Comparison of ENCODE assay signal across 9 mouse cellular contexts in the genomic region with DNA sequence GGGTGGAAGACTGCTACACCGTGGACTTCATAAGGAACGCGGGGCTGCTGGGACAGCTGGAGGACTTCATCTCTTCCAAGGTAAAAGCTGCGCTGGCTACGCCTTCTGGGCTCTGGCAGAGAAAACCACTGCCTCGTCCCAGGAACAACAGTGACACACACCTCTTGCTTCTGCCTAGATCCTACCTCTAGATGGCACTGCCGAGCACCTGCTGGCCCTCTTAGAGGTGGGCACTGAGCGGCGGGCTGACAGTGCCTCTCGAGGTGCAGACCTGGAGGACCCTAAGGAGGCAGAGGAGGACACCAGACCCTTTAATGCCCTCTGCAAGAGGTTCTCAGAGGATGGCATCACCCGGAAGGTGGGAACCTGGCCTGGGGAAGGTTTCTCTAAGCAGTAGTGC. TPM values are rescaled to one million over a fixed set of nuclear protein-coding genes. Genes with fewer than 3 reads are reported as not detected.
A peak's percentile ranks its signal among the peaks of the same experiment; 100 is the strongest.
DNase-seq lines count a peak whose midpoint lies in the region; ATAC-seq and TF ChIP-seq lines count a peak whose summit lies in the region.
"Had no signal": no experiment of that assay in that cellular context is flagged by ENCODE, and none has a peak within 500 bp of the region (broad histone marks: within the 10 kb centered on the region; RNA-seq: fewer than 3 reads in every experiment).

No protein-coding gene starts in this region.

- no peaks in the 10 kb centered on the region for H3K27me3 ChIP-seq in ES-Bruce4 (ENCODE audit: control insufficient read depth, insufficient read depth, low read length, poor library complexity, severe bottlenecking)
- H3K27me3 ChIP-seq in hindbrain, embryonic 13.5 days: peaks cover 30% of the 10 kb centered on the region
- no peaks in the 10 kb centered on the region for H3K27me3 ChIP-seq in liver, embryonic 14.5 days (ENCODE audit: control insufficient read depth, insufficient read depth, low read length)
- no peaks in the 10 kb centered on the region for H3K27me3 ChIP-seq in neural tube, embryonic 14.5 days (ENCODE audit: control insufficient read depth, insufficient read depth, low read length)

- peak; percentile 11 for DNase-seq in kidney, adult 18-20 months
- DNase-seq in kidney, adult 11 months: no peak
- DNase-seq in c-Kit-positive CD71-negative TER-119-negative erythroid progenitor cells, embryonic 14.5 days (ENCODE audit: low read depth): peak; percentile 47
- peak in 1 of 3 experiments; percentile 14 for DNase-seq in liver, embryonic 14.5 days (ENCODE audit: low read depth in 3 of 3, low spot score in 3 of 3)
- DNase-seq in urinary bladder, postnatal 10 days (ENCODE audit: low spot score): no peak

- no peak overlapping the region for H3K27ac ChIP-seq in ES-Bruce4 (ENCODE audit: insufficient read depth, low read length)
- no peak overlapping the region for H3K27ac ChIP-seq in hindbrain, embryonic 13.5 days
- no peak overlapping the region for H3K27ac ChIP-seq in liver, embryonic 14.5 days
- no peak overlapping the region for H3K27ac ChIP-seq in neural tube, embryonic 14.5 days (ENCODE audit: low read depth, low read length)
- H3K27ac ChIP-seq: embryonic facial prominence, embryonic 15.5 days had no signal

- 20% methylated on average over 11 of the region's 11 CpGs for WGBS in hindbrain, embryonic 13.5 days
- 20% methylated on average over 11 of the region's 11 CpGs for WGBS in liver, embryonic 14.5 days (ENCODE audit: insufficient replicate concordance)
- WGBS in neural tube, embryonic 14.5 days: 20% methylated on average over 11 of the region's 11 CpGs

- no peaks in the 10 kb centered on the region for H3K36me3 ChIP-seq in ES-Bruce4 (ENCODE audit: control insufficient read depth, insufficient read depth, low read length, poor library complexity, severe bottlenecking)
- peaks cover 61% of the 10 kb centered on the region for H3K36me3 ChIP-seq in hindbrain, embryonic 13.5 days
- H3K36me3 ChIP-seq in liver, embryonic 14.5 days (replicated peaks; ENCODE audit: control insufficient read depth, insufficient read depth, low read depth): no peaks in the 10 kb centered on the region
- no peaks in the 10 kb centered on the region; the same call in 1 of the 2 replicates for H3K36me3 ChIP-seq in neural tube, embryonic 14.5 days (ENCODE audit: control insufficient read depth, insufficient read depth, low read length)
- H3K36me3 ChIP-seq: embryonic facial prominence, embryonic 15.5 days had no signal

- no peak for TF ChIP-seq POLR2A in ES-Bruce4 (IDR thresholded peaks at IDR 0.05; ENCODE audit: insufficient read depth, low read length)

- TF ChIP-seq EP300 in ES-Bruce4 (IDR thresholded peaks at IDR 0.05; ENCODE audit: insufficient read depth, low read depth, low read length): no peak
- TF ChIP-seq EP300 in liver, embryonic 14.5 days (IDR thresholded peaks at IDR 0.05; ENCODE audit: low read depth): no peak

- ATAC-seq in hindbrain, embryonic 13.5 days (ENCODE audit: low FRiP score): 0 out of 2 replicates have a peak, but pooled peaks have one; percentile 71
- ATAC-seq in liver, embryonic 14.5 days (ENCODE audit: insufficient read depth): 0 out of 2 replicates have a peak, but pooled peaks have one; percentile 26
- ATAC-seq in neural tube, embryonic 14.5 days (ENCODE audit: low read depth): peak; percentile 63; the same call in 1 of the 2 replicates

- TF ChIP-seq CTCF in ES-Bruce4 (IDR thresholded peaks at IDR 0.05; ENCODE audit: low read depth, low read length): peak; percentile 90
- TF ChIP-seq CTCF in liver, embryonic 14.5 days (IDR thresholded peaks at IDR 0.05; ENCODE audit: low read depth): peak; percentile 78

- no peaks in the 10 kb centered on the region for H3K9me3 ChIP-seq in ES-Bruce4 (replicated peaks; ENCODE audit: control insufficient read depth, insufficient read depth, low read length, poor library complexity, severe bottlenecking)
- H3K9me3 ChIP-seq in hindbrain, embryonic 13.5 days: no peaks in the 10 kb centered on the region
- no peaks in the 10 kb centered on the region for H3K9me3 ChIP-seq in liver, embryonic 14.5 days (ENCODE audit: control insufficient read depth, low read length)
- H3K9me3 ChIP-seq in neural tube, embryonic 14.5 days (ENCODE audit: control insufficient read depth, low read length): no peaks in the 10 kb centered on the region
- H3K9me3 ChIP-seq: embryonic facial prominence, embryonic 15.5 days had no signal

- H3K9ac ChIP-seq in ES-Bruce4 (ENCODE audit: low read depth, poor library complexity, severe bottlenecking): no peak overlapping the region
- H3K9ac ChIP-seq in hindbrain, embryonic 13.5 days: no peak overlapping the region
- no peak overlapping the region for H3K9ac ChIP-seq in liver, embryonic 14.5 days (replicated peaks)
- H3K9ac ChIP-seq in neural tube, embryonic 14.5 days (replicated peaks; ENCODE audit: low read depth, low read length): no peak overlapping the region
- H3K9ac ChIP-seq: embryonic facial prominence, embryonic 15.5 days had no signal

- no peaks in the 10 kb centered on the region for H3K4me1 ChIP-seq in ES-Bruce4 (ENCODE audit: control insufficient read depth, insufficient read depth, low read length)
- H3K4me1 ChIP-seq in hindbrain, embryonic 13.5 days (replicated peaks): no peaks in the 10 kb centered on the region
- no peaks in the 10 kb centered on the region for H3K4me1 ChIP-seq in liver, embryonic 14.5 days (replicated peaks; ENCODE audit: control insufficient read depth in 2 of 2, insufficient read depth in 2 of 2, low read length in 1 of 2)
- no peaks in the 10 kb centered on the region for H3K4me1 ChIP-seq in neural tube, embryonic 14.5 days (ENCODE audit: control insufficient read depth, insufficient read depth, low read length)
- H3K4me1 ChIP-seq: embryonic facial prominence, embryonic 15.5 days had no signal

- no peak overlapping the region for H3K4me2 ChIP-seq in hindbrain, embryonic 13.5 days
- H3K4me2 ChIP-seq in liver, embryonic 14.5 days (ENCODE audit: low read depth): no peak overlapping the region
- no peak overlapping the region for H3K4me2 ChIP-seq in neural tube, embryonic 14.5 days (ENCODE audit: low read depth, low read length)
- H3K4me2 ChIP-seq: embryonic facial prominence, embryonic 15.5 days had no signal

- no peak overlapping the region for H3K4me3 ChIP-seq in ES-Bruce4 (ENCODE audit: low read depth, low read length)
- no peak overlapping the region for H3K4me3 ChIP-seq in hindbrain, embryonic 13.5 days
- H3K4me3 ChIP-seq in liver, embryonic 14.5 days (ENCODE audit: insufficient read depth in 1 of 2, low read depth in 2 of 2, low read length in 2 of 2): no peak overlapping the region
- no peak overlapping the region for H3K4me3 ChIP-seq in neural tube, embryonic 14.5 days (ENCODE audit: low read depth, low read length)
- H3K4me3 ChIP-seq: embryonic facial prominence, embryonic 15.5 days had no signal

RNA-seq across cellular contexts. Expression of a gene that starts 12.9 kb away (rescaled TPM):
- polyA plus RNA-seq in ES-Bruce4 (2011; ENCODE audit: insufficient read depth, insufficient read length, low read depth, missing spikeins): 244 and 276 TPM in 2 replicates
- polyA plus RNA-seq in hindbrain, embryonic 13.5 days (2015; fragmentation: Nextera tagmentation; extraction: Ambion mirVana): not detected in 2 replicates
- not detected in 2 replicates for polyA plus RNA-seq in liver, embryonic 14.5 days (2012; rRNA removed)
- polyA plus RNA-seq in liver, embryonic 14.5 days (2014; fragmentation: Nextera tagmentation; extraction: Ambion mirVana): not detected in 2 replicates
- not detected in 2 replicates for polyA plus RNA-seq in neural tube, embryonic 14.5 days (2014; fragmentation: Nextera tagmentation; extraction: Ambion mirVana)

RNA-seq across cellular contexts. Expression of a gene that starts 36.2 kb away (rescaled TPM):
- polyA plus RNA-seq in ES-Bruce4 (2011; ENCODE audit: insufficient read depth, insufficient read length, low read depth, missing spikeins): 5.4 and 5.6 TPM in 2 replicates
- 8.3 and 10.0 TPM in 2 replicates for polyA plus RNA-seq in hindbrain, embryonic 13.5 days (2015; fragmentation: Nextera tagmentation; extraction: Ambion mirVana)
- polyA plus RNA-seq in liver, embryonic 14.5 days (2012; rRNA removed): 0.01 and 0.04 TPM in 2 replicates
- not detected in 2 replicates for polyA plus RNA-seq in liver, embryonic 14.5 days (2014; fragmentation: Nextera tagmentation; extraction: Ambion mirVana)
- polyA plus RNA-seq in neural tube, embryonic 14.5 days (2014; fragmentation: Nextera tagmentation; extraction: Ambion mirVana): 18.8 and 28.5 TPM in 2 replicates

RNA-seq across cellular contexts. Expression of a gene that starts 47.8 kb away (rescaled TPM):
- 3.6 and 3.9 TPM in 2 replicates for polyA plus RNA-seq in ES-Bruce4 (2011; ENCODE audit: insufficient read depth, insufficient read length, low read depth, missing spikeins)
- polyA plus RNA-seq in hindbrain, embryonic 13.5 days (2015; fragmentation: Nextera tagmentation; extraction: Ambion mirVana): 0.91 and 1.2 TPM in 2 replicates
- 0.04 TPM in 1 of 2 replicates, not detected in the other for polyA plus RNA-seq in liver, embryonic 14.5 days (2012; rRNA removed)
- not detected in 2 replicates for polyA plus RNA-seq in liver, embryonic 14.5 days (2014; fragmentation: Nextera tagmentation; extraction: Ambion mirVana)
- 0.46 and 1.4 TPM in 2 replicates for polyA plus RNA-seq in neural tube, embryonic 14.5 days (2014; fragmentation: Nextera tagmentation; extraction: Ambion mirVana)

Comparison
In these comparisons a context has a peak if more than half of its experiments do, and no peak if none do; other contexts are left out.
1. DNase-seq: peak in kidney, adult 18-20 months (single experiment) and c-Kit-positive CD71-negative TER-119-negative erythroid progenitor cells, embryonic 14.5 days (single experiment); none in kidney, adult 11 months (single experiment) and urinary bladder, postnatal 10 days (single experiment).
2. RNA of a gene that starts 12.9 kb away (polyA plus RNA-seq): 244 to 276 TPM in ES-Bruce4; not detected in hindbrain, embryonic 13.5 days, not detected in liver, embryonic 14.5 days and not detected in neural tube, embryonic 14.5 days; every median in the first group is over 100 times any median in the second.
3. Peak in every context shown above with its lines, with median percentiles within 50 percentile points of each other: ATAC-seq.